Mouse (Mus musculus) ZHBTc4 (cell line): ENCODE results near the gene Sh3bp1.

ENCODE experiments used
- DNase-seq: peaks from one replicate; pipeline ENCODE4 v3.0.0-alpha.2; 2011; ENCODE audit warnings: low read depth, low spot score

Sh3bp1 gene

GRCm38 (mm10) chr15:78899740-78900584 is at the start of gene Sh3bp1:
Sh3bp1 (plus strand) TSS chr15:78899768.
- DNase-seq: peak; percentile 84

GRCm38 (mm10) chr15:78850059-78850824 is 49.3 kb upstream of the Sh3bp1 start:
- DNase-seq: no peak

GRCm38 (mm10) chr15:78850944-78851343 is 48.6 kb upstream of the Sh3bp1 start:
- no peak for DNase-seq

- peak; percentile 95 for DNase-seq
These were observed 47.9 kb upstream of the Sh3bp1 start for GRCm38 (mm10) chr15:78851505-78852153.

- DNase-seq: no peak
These were observed 44.1 kb upstream of the Sh3bp1 start, which contains the start of gene Lgals2 for GRCm38 (mm10) chr15:78855303-78855965. Lgals2 (minus strand) TSS chr15:78855529.

- no peak for DNase-seq
These were observed 42.6 kb upstream of the Sh3bp1 start for GRCm38 (mm10) chr15:78857009-78857408.

GRCm38 (mm10) chr15:78859311-78859710 is 40.3 kb upstream of the Sh3bp1 start:
- no peak for DNase-seq

- DNase-seq: no peak
These were observed 39.9 kb upstream of the Sh3bp1 start for GRCm38 (mm10) chr15:78859714-78860113.

- no peak for DNase-seq
These were observed 37.3 kb upstream of the Sh3bp1 start for GRCm38 (mm10) chr15:78862280-78862679.

GRCm38 (mm10) chr15:78863154-78863553 is 36.4 kb upstream of the Sh3bp1 start:
- DNase-seq: no peak

- DNase-seq: peak; percentile 77
These were observed 35.7 kb upstream of the Sh3bp1 start for GRCm38 (mm10) chr15:78863852-78864253.

GRCm38 (mm10) chr15:78868398-78868797 is 31.2 kb upstream of the Sh3bp1 start:
- DNase-seq: peak; percentile 56

GRCm38 (mm10) chr15:78868826-78869233 is 30.7 kb upstream of the Sh3bp1 start:
- no peak for DNase-seq

- DNase-seq: peak; percentile 78
These were observed 29.8 kb upstream of the Sh3bp1 start for GRCm38 (mm10) chr15:78869775-78870174.

GRCm38 (mm10) chr15:78872021-78872608 is 27.5 kb upstream of the Sh3bp1 start:
- no peak for DNase-seq

- peak; percentile 53 for DNase-seq
These were observed 25.6 kb upstream of the Sh3bp1 start for GRCm38 (mm10) chr15:78873803-78874435.

GRCm38 (mm10) chr15:78874989-78875388 is 24.6 kb upstream of the Sh3bp1 start:
- no peak for DNase-seq

GRCm38 (mm10) chr15:78875537-78875936 is 24.0 kb upstream of the Sh3bp1 start:
- no peak for DNase-seq

GRCm38 (mm10) chr15:78876258-78876696 is 23.3 kb upstream of the Sh3bp1 start:
- DNase-seq: peak; percentile 89

- DNase-seq: peak; percentile 96
These were observed 22.4 kb upstream of the Sh3bp1 start, which contains the start of gene Gga1 for GRCm38 (mm10) chr15:78876991-78877809. Gga1 (plus strand) TSS chr15:78877190.
